Mouse (Mus musculus): ENCODE results near the gene Wdr62.

The Wdr62 gene

DNA sequence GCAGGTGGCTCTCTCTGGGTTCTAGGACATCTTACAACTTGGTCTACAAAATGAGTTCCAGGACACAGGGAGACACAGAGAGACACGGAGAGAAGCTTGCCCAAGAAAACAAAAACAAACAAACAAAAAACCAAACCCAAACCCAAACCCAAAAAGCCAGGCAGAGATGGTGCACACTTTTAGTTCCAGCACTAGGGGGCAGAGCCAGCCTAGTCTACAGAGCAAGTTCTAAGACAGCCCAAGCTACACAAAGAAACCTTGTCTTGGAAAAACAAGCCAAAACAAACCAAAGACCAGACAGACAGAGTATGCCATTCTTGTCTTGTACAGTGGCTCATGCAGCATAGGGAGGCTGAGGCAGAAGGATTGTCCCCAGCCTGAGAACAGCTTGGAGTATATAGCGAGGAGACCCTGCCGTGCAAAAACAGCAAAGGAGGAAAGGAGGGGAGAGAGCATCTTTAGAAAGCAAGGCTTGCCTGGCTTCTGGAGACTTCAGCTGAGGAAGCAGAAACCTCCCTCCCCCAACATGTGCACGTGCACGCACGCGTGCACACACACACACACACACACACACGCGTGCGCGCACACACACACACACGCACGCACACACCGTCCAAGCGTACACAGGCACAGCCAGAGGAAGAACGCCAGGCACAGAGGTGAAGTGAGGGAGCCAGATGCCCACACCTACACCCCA, 26.0 kb upstream of the Wdr62 start:
- DNase-seq (ENCODE audit: low spot score in 2 of 2): no peak

DNA sequence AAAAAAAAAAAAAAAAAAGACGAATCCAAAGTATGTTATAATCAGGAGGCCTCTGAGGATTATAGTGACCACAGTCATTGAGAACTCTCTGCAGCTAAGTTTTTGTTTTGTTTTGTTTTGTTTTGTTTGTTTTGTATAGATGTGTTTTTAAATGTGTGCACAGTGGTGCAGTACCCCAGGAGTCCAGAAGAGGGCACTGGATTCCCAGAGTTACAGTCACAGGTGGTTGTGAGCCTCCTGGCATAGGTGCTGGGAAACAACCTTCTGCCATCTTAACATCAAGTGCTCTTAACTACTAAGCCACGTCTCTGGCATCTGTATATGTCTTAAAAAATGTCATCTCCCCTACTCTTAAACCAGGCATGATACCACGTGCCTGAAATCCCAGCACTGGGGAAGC, 20.7 kb upstream of the Wdr62 start:
- DNase-seq (ENCODE audit: low spot score in 2 of 2): peak in 1 of 2 experiments; percentile 55

DNA sequence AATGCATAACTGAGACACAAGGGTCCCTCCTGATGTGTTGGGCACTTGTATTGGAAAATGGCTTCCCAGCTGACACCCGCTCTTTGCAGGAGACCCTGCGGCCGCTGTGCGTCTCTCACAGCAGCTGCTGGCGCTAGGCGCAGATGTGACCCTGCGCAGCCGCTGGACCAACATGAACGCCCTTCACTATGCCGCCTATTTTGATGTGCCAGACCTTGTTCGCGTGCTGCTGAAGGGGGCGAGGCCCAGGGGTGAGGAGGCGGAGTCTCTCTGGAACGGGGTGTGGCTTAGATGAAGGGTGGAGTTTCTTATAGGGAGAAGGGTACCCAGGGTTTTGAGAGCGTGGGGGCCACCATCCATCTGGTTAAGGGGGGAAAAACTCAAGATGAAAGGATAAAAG, 17.0 kb upstream of the Wdr62 start:
- DNase-seq (ENCODE audit: low spot score in 2 of 2): no peak

DNA sequence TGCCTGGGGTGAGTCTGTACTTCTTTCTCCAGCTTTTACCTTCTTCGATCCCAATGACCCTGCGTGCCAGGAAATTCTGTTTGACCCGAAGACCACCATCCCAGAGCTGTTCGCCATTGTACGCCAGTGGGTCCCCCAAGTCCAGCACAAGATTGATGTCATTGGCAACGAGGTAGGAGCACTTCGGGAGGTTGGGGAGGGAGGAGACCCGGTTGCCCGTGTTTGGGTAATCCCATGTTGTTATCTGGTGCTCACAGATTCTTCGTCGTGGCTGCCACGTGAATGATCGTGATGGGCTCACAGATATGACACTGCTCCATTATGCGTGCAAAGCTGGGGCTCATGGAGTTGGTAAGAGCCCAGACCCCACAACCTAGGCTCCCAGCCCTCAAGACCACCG, 16.6 kb upstream of the Wdr62 start:
- DNase-seq (ENCODE audit: low spot score in 2 of 2): no peak

DNA sequence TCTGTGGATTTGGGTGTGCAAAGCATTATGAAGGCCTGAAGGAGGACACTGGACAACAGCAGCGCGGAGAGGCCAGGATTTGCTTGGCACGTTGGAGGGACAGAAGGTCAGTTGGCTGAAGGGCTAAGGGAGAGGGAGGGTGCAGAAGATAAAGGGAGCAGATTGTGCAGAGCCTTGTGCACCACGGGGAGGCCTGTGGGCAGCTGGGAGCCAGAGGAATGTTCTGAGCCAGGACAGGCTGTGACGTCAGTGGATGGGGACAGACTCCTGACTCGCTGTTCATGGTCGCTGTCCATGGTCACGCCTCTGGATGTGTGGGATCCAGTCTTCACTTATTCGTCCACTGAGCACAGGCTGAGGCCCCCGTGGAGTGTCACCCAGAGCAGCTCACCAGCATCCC, 14.9 kb upstream of the Wdr62 start:
- no peak for DNase-seq (ENCODE audit: low spot score in 2 of 2)

DNA sequence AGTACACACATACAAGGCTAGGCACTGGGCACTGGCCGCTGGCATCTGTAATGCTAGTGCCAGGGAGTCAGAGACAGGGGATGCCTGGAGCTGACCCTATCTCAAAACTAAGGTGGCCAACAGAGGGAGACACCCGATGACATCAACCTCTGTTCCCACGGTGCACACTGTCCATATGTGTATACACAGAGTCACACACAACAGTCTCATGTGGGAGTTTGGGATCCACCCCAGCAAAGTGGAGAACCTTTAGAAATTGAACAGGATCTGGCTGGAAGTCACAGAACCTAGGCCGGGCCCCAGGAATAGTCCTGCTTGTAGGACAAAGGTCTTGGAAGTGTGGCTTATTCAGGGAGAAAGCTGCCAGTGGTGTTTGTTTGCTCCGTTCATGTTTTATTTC, 14.1 kb upstream of the Wdr62 start:
- no peak for DNase-seq (ENCODE audit: low spot score in 2 of 2)

DNA sequence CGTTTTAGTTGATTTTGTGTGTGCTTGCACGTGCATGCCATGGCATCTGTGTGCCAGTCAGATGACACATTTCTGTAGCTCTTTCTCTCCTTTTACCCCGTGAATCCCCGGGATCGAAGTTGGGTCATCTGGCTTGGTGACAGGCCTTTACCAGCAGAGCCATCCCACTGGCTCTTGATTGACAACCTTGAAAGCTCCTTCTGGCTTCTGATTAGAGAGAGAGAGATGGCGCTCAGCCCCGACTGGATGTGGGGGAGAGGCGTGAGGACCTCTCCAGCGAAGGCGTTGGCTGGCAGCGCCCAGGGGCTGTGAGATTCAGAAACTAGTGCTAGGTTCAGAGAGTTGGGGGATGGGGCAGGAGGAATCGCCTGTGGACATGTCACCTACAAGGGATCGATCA, 13.6 kb upstream of the Wdr62 start:
- DNase-seq (ENCODE audit: low spot score in 2 of 2): no peak

DNA sequence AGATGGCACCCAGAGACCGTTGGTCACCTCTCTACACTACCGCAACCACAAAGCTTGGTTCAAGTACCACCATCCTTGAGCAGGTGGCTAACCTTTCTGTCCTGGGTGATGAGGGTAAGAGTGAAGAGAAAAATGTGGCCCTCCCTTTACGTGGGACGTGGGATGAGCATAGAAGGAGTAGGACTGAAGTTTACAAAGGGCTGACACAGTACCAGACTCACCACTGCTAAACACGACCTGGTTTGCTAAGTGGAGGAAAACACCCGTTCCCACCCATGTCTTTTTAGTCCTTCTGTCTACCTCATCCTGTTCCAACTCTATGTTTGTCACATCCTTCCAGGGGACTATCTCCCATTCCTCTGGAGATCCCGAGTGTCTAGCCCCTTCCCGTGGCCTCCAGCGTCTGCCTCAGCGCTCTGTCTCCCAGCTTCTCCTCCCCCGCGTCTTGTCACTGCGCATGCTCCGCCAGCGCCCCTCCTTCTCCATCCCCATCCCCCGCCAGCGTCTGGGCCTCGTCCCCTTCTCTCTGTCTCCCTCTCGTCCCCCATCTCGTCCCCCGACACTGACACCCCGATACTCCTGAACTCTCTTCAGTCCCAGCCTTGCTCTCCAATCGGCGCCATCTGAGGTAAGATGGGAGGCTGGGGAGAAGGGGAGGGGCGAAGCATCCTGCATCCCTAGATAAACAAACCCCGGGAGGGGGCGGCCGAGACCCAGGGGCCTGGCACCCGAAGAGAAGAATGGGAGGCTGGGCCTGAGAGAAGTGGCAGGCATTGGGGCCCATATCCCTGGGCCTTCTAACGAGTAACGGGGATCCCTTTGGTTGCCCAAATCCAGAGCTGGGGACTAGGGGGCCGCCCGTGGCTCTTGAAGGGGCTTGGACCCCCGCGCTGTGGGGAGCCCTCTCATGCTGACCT, 11.3 kb upstream of the Wdr62 start, which contains the start of gene Clip3:
Clip3 (plus strand) TSS at position 514 of the 917 bp plus-strand sequence.
- DNase-seq (ENCODE audit: low spot score in 2 of 2): peak in 1 of 2 experiments; percentile 35

DNA sequence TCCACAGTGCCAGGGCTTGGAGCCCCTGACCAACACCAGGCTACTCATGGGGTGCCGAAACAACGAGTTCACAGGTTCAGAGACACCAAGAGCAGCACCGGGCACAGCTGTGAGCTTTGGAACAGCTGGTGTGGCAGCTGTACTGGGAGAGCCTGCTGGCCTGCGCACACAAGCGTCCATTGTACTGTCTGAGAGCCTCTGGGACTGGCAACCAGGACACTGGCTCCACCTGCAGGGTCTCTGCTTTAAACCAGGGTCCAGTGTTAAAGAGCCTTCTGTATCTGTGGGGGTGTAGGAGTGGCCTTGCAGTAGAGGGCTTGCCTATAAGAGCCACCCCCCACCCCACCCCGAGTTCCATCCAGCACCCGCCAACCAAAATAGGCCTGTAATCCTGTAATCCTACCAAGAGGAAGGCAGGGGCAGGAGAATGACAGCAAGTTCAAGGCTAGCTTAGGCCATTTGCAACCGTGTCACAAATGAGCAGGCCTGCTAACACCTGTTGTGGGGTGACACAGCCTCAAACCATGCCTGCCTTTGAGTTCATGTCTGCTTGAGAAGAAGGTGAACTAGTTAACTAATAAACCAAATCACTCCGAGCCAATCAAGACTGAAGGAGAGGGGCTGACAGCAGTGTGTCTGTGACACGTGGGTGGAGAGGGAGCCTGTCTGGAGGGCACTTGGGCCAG, 9.6 kb upstream of the Wdr62 start:
- DNase-seq (ENCODE audit: low spot score in 2 of 2): no peak

DNA sequence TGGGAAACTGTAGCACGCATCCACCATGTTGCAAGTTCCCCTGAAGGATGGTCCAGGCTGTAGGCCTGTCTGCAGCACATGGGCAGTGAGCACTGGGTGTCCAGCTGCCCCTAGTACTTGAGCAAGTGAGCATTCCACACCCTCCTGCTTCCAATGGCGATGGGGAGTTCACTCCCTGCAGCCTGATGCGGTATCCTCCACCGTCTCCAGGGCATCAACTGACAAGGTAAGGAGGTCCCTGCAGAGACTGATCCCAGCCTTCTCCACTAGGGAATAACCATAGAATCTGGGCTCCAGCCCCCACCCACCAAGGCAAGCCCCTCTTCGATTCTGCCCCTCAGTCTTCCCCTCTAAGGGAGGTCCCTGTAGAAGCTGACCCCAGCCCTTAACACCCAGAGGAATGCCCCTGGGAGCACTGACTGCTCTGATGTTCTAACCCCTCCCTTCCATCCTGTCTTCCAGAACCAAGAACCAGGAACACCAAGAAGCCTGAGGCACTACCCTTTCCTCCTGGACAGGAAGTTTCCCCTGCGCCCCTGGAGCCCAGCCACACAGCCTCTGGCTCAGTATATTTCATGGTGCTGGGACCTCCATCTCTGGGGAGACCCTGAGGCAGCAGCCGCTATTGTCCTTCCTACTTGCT, 9.0 kb upstream of the Wdr62 start:
- no peak for DNase-seq (ENCODE audit: low spot score in 2 of 2)

DNA sequence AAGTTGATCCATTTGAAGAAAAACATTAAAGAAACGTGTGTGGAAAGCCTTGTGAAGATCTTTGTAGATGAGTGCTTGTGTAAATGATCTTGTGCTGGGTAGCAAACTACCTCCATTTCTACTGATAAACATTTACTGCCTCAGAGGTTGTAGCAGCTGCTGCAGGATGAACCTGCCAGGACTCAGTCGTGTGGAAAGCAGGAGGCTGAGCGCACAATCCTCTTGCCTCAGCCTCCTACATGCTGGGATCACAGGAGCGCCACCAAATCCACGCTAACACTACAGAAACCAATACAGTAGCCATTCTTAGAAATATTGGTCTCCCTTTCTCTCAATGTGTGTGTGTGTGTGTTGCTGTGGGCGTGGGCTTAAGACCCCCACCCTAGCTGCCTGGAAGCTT, 7.8 kb upstream of the Wdr62 start:
- DNase-seq (ENCODE audit: low spot score in 2 of 2): no peak

DNA sequence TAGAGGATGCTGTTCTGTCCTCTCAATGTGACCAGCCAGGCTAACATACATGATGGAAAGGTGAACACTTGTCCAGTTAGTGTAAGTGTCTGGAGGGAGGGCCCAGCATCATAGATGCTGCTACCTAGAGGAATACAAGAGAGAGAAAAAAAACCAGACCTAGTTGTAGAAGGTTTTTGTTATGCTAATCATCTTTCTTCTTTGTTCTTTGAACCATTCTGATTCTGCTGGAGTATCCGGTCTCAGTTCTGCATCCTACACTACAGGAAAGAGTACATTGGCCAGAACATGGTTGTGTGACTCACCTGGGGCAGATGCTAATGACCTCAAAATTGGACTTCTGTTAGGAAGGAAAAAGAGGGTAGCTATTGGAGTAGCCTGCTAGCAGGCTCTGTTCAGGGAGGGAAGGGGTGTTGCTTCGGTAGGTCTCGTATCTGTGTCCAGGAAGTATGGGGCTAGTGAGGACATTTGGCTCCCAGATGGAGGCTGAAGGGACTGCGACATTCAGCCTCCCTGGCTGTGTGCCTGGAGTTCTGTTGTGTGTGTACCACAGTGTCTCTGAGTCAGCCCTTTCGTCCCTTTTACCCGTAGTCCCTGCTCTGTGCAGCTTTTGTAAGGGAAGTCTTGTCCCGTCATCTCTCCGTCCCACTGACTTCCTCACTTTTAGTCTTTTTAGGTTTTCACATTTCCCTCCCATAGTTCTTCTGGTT, 6.6 kb upstream of the Wdr62 start:
- DNase-seq (ENCODE audit: low spot score in 2 of 2): no peak

DNA sequence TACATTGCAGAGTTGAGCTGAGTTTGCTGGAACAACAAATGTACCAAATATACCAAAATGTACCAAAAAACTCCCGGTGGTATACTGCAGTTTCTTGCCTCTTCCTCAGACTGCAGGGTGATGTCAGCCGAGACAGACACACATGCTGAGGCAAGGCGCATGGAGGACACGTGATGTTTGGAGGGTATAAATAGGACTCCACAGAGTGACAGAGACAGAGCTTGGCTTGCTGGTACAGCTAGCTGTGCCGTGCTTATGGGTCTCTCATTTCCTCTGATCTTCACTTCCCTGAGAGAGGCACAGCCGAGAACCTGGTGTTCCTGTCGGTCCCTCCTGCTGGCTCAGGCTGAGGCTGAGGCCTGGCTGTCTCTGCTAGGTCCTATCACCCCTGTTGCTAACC, 2.5 kb upstream of the Wdr62 start:
- no peak for DNase-seq (ENCODE audit: low spot score in 2 of 2)

DNA sequence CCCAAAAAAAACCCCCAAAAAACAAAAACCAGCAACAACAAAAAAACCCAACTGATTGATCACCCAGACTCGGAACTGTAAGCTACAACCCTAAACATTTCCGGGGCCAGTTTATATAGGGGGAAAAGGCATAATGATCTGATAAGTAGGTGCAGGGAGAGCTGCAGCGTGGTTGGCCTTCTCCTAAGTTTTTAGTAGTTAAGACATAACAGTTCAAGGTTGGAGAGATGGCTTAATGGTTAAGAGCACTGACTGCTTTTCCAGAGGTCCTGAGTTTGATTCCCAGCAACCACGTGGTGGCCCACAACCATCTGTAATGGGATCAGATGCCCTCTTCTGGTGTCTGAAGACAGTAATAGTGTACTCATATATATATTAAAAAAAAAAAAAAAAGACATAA, 1.3 kb upstream of the Wdr62 start:
- no peak for DNase-seq (ENCODE audit: low spot score in 2 of 2)

DNA sequence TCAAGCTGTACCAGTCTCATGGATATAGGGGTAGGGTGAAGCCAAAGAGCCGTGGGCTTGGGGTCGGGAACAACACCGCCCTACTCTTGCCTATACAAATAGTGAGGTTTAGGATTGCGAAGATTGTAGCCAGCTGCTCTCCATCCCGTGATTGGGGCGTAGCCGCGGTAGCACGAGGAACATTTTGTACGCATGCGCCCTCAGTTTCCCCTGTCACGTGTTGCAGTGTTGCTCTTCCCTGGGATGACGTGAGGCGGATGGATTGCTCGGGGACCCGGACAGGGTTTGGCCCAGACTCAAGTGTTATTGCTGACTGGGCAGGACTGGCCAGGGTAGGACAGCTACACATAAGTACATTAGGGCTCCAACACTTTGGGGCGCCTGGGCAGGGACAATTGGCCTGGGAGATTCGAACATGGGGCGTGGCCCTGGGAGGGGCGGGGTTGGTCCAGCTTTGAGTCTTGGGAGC, 485 bp upstream of the Wdr62 start:
- peak; percentile 66 to 80 for DNase-seq (ENCODE audit: low spot score in 2 of 2)

DNA sequence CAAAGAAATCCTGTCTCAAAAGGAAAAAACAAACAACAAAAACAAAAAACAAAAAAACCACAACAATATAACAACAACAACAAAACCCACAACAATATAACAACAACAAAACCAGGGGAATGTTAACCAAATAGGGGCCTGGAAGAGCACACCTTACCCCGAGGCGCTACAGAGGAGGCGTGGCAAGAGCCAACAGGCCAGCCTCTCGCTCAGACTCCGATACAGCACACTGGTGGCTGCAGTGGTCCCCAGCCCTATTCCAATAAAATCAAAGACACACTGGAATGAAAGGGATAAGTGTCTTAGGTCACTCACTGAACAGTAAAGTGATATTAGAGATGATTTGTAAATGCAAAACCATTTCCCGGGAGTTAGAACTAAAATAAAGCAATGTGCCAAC, 683 bp downstream of the Wdr62 start:
- peak in 1 of 2 experiments; percentile 46 for DNase-seq (ENCODE audit: low spot score in 2 of 2)

DNA sequence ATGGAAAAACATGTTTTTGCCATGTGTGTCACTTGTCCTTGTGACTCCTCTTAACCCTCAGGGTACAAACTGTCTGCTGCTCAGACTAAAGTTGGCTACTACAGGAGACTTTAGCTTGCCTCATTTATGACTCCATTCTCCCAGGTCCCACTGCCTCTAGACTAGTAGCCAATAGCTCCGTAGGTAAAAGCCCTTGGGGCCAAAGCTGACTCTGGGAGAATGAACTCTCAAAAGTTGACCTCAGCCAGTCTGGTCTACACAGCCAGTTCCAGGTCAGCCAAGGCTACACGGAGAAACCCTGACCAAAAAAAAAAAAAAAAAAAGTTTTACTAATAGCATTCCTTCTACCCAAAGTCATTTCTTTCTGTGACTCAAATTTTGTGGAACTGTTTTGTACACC, 1.3 kb downstream of the Wdr62 start:
- DNase-seq (ENCODE audit: low spot score in 2 of 2): no peak

DNA sequence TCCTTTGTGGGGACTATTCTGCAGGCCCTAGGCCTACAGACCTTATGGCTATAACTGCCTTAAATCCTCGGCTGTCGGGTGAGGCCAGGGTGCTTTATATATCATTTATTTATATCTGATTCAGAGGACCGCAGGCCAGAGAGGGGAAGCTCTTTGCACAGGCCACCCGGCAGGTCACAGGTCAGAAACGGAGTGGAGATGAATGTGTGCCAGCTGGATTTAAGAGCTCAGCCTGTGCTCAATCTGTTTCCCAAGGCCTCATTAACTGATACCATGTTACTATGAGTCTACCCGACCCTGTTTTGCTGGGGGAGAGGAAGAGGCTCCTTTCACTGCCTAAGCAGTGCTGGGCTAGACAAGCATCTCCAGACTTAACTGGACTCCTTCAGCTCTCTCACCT, 5.8 kb downstream of the Wdr62 start:
- no peak for DNase-seq (ENCODE audit: low spot score in 2 of 2)

DNA sequence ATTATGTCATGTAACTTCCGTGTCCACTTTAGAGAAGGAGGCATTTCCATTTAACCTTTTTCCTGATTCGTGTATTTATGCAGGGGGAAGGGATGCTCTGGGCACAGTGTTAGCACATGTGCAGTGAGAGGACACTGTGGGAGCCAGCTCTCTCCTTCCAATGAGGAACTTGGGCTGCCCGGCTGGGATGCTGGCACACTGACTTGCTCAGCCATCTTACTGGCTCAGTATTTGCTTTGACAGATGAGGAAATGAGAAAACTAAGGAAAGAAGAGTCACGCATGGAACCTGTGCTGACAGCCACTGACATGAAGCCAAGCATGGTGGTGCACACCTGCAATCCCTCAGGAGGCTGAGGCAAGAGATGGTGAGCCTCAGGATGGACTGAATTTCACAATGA, 10.6 kb downstream of the Wdr62 start:
- no peak for DNase-seq (ENCODE audit: low spot score in 2 of 2)

DNA sequence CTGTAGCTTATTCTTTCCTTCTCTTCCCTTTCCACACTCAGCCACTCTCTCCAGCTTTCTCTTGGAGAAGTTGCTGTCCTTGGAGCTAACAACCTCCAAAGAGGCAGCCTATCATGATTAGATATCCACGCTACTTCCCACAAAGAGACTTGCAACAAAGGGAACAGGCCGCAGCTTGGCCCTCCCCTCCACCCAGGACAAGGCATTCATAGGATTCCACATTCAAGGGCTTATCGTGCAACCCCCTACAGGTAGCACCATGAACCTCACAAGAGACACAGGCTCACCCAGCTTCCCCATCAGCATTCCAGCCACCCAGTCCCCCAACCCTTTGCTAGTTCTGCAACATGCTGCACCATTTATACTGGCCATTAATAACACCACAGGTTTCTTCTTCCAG, 13.4 kb downstream of the Wdr62 start:
- DNase-seq (ENCODE audit: low spot score in 2 of 2): no peak

DNA sequence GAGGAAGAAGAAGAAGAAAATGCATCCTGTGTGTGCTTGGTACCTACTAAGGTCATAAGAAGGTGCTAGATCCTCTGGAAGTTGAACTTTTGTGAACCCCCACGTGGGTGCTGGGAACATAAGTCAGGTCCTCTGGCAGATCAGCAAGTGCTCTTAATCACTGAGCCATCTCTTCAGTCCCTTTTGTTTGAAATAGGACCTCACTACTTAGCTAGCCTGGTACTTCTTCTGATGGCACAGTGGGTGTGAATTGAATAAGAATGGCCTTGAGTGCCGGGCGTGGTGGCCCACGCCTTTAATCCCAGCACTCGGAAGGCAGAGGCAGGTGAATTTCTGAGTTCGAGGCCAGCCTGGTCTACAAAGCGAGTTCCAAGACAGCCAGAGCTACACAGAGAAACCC, 14.3 kb downstream of the Wdr62 start:
- no peak for DNase-seq (ENCODE audit: low spot score in 2 of 2)

Measured in spleen, postnatal 10 days (tissue).